Mouse (Mus musculus): ENCODE measurements around the gene Il10ra. TPM values are rescaled to one million over a fixed set of nuclear protein-coding genes. Genes with fewer than 3 reads are reported as not detected.

Gene Il10ra
- polyA plus RNA-seq, 1 experiment from 2014 or later, result 6.6 TPM

- no peak for DNase-seq (ENCODE audit: low spot score)
These were observed 63.8 kb downstream of the Il10ra start for GRCm38 (mm10) chr9:45205143-45205542.

Small RNAs within 50 kb of the gene (microRNA-seq; reads per million reads assigned to microRNA genes)
- gene Mir7086 (ENCODE audit: borderline number of aligned reads), result not detected

Other genes with a start within 250 kb of the Il10ra start
- gene Mpzl2, start 229.3 kb downstream of the Il10ra start, polyA plus RNA-seq (2015; fragmentation: Nextera tagmentation; extraction: Ambion mirVana), result 5.9 and 7.4 TPM in 2 replicates
- gene Mpzl3, start 214.0 kb downstream of the Il10ra start, polyA plus RNA-seq (2015; fragmentation: Nextera tagmentation; extraction: Ambion mirVana), result 7.7 and 8.9 TPM in 2 replicates
- 7.2 and 8.1 TPM in 2 replicates for gene Jaml, start 190.0 kb downstream of the Il10ra start, polyA plus RNA-seq (2015; fragmentation: Nextera tagmentation; extraction: Ambion mirVana)
- 5.4 and 6.6 TPM in 2 replicates for gene Scn2b, start 151.4 kb downstream of the Il10ra start, polyA plus RNA-seq (2015; fragmentation: Nextera tagmentation; extraction: Ambion mirVana)
- gene Scn4b, start 130.8 kb downstream of the Il10ra start, polyA plus RNA-seq (2015; fragmentation: Nextera tagmentation; extraction: Ambion mirVana), result 8.0 and 9.1 TPM in 2 replicates
- gene BC049352, start 87.1 kb downstream of the Il10ra start, polyA plus RNA-seq (2015; fragmentation: Nextera tagmentation; extraction: Ambion mirVana), result 0.57 and 0.82 TPM in 2 replicates
- 3.6 and 4.9 TPM in 2 replicates for gene Tmprss4, start 65.1 kb downstream of the Il10ra start, polyA plus RNA-seq (2015; fragmentation: Nextera tagmentation; extraction: Ambion mirVana)
- 0.18 and 0.33 TPM in 2 replicates for gene Tmprss13, start 50.0 kb upstream of the Il10ra start, polyA plus RNA-seq (2015; fragmentation: Nextera tagmentation; extraction: Ambion mirVana)
- 3.6 and 4.3 TPM in 2 replicates for gene Fxyd6, start 101.0 kb upstream of the Il10ra start, polyA plus RNA-seq (2015; fragmentation: Nextera tagmentation; extraction: Ambion mirVana)
- 103 and 108 TPM in 2 replicates for gene Fxyd2, start 130.5 kb upstream of the Il10ra start, polyA plus RNA-seq (2015; fragmentation: Nextera tagmentation; extraction: Ambion mirVana)
- gene Dscaml1, start 157.5 kb upstream of the Il10ra start, polyA plus RNA-seq (2015; fragmentation: Nextera tagmentation; extraction: Ambion mirVana), result 1.8 and 2.1 TPM in 2 replicates